Mouse (Mus musculus) embryonic stem cell, embryonic (primary cell): Measurements from ENCODE around the gene Cux2.

ENCODE experiments used
- CTCF ChIA-PET, 4 experiments: fragments of 300-600 bp in 2 of 4; fragments of 350-600 bp in 2 of 4; sonication (Branson Sonifier 250); formaldehyde crosslinking; loops; one replicate each; lab custom pipeline; 2022; ENCODE audit warnings: inconsistent platforms in 2 of 4; lab: Charles Lee
- POLR2A ChIA-PET, 4 experiments: fragments of 300-600 bp in 2 of 4; fragments of 350-600 bp in 2 of 4; sonication (Branson Sonifier 250); formaldehyde crosslinking; loops; one replicate each; lab custom pipeline; 2022; ENCODE audit warnings: antibody characterized with exemption in 4 of 4, inconsistent platforms in 1 of 4; lab: Charles Lee

The Cux2 gene

DNA sequence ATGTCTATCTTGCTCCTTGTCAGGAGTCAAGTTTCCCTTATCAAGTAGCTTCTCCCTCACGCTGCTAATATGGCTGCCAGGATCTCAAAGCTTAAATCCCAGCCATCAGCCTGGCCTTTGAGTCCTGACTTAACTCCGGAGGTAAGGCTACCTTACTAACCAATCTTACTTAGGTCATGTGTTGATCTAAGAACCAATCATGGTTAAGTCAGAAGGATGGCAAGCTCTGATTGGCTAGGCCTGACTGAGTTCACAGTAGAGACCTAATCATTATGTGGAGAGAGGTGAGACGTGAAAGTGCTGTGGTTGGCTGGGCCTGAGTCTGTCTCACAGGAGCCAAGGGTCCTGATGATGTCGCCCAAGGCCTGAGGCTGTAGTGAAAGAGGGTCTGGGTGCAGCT lies 22.1 kb upstream of the Cux2 start:
- ChIA-PET CTCF (interaction anchor here (0.5 to 3.2 kb wide), 25 partner anchors 9 to 1306 kb away, joined by 3 to 29 read pairs (median 3); partner anchors contain the start of gene Tctn1 (in 1 of the 4)), POLR2A (interaction anchor here (0.5 to 3.2 kb wide), 46 partner anchors 8 to 1175 kb away, joined by 3 to 21 read pairs (median 3); partner anchors contain the start of gene Sh2b3 (in 1 of the 4))

DNA sequence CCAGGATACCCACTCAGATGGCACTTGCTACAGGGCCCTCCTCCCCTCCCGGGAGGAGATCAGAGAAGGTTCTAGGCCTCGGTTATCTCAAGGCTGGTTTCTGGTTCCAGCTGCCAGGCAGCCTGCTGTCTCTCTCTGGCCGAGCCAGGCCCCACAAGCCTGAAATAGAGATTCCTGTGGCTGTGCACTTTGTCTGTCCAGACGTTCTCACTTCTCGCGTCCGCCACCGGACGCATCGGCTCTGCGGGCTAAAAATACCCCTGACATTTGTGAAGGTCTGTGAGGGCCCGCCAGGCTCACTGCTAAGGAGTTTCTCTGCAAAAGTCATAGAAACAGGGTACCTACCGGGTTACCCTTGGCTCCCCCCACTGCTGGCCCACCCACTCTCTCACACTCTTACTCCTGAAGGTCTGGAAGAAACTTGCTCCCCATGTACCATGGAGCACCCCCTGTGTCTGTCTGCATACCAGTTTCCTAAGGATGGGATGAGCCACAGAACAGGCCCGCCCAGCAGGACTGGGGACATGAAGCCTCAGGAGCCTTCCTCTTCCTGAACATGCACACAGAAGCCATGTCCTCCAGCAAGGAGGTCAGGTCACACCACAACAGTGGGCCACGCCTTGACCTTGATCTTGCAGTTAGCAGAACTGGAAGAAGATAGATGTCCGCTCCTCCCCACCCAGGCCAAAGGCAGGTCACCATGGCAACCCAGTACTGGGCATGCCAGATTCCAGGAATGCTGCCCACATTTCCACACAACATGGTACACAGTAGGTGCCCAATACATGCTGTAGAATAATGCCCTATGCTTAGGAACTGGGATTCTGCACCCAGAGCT lies 21.3 kb upstream of the Cux2 start:
- CTCF ChIA-PET, result interaction anchor here (0.5 to 3.2 kb wide), 19 partner anchors 8 to 281 kb away, joined by 3 to 29 read pairs (median 3); no protein-coding TSS in a partner anchor
- POLR2A ChIA-PET, result interaction anchor here (0.5 to 3.2 kb wide), 44 partner anchors 8 to 1174 kb away, joined by 3 to 21 read pairs (median 3); partner anchors contain the start of gene Sh2b3 (in 1 of the 4)

DNA sequence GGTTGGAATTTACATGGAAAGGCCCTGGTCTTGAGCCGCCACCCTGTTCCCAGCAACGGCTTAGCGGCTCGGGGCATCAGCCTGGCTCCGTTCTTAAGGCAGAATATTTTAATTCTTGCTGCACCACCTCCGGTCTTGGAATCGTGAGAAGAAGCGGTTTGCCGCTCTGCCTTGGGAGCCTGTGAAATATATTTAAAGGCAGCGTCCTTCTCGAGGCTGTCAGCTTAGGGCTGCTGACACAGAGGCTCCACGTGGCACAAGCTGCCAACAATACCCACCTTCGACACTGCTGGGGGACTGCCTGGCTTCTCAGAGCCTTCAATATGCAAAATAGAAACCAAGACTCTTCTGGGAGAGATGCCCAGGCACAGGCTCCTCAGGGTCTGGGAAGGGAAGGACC lies 18.7 kb upstream of the Cux2 start:
- ChIA-PET CTCF (interaction anchor here in 2 of 4 experiments (0.6 to 2.8 kb wide), 5 partner anchors 9 to 132 kb away, joined by 3 to 12 read pairs (median 4); no protein-coding TSS in a partner anchor), POLR2A (interaction anchor here in 2 of 4 experiments (0.5 to 1.0 kb wide), 3 partner anchors 9 to 472 kb away, joined by 3 to 4 read pairs (median 3); no protein-coding TSS in a partner anchor)

DNA sequence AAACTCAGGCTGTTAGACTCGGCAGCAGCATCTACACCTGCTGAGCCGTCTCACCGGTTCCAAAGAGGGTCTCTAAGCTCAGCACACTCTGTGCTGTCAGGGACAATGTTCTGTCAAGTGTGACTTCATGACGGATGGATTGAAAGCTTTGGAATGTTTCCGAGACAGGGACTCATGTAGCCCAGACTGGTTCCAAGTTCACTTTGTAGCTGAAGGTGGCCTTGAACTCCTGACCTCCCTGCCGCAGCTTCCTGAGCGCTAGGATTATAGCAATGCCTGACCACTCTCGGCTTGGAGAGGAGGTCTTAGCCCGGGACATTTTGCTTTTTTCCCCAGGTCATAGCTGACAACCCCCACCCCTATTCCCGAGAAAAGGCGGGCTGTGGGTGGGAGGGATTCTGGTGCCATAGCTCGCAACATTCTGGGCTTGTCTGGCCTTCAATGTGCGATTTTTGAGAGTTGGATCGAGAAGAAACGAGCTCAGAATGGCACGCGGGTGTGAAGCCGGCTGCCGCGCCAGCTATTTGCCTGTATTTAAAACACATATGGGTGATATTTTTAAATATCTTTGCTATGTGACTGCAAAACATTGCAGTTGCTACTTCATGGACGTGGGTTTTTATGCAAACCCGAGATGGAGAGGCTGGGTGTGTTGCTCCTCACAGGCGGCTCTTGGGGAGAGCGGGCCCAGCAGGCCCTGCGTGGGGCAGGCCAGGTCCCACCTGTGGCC lies 13.5 kb upstream of the Cux2 start:
- CTCF ChIA-PET, result interaction anchor here (0.7 to 2.5 kb wide), 12 partner anchors 8 to 211 kb away, joined by 3 to 9 read pairs (median 3); no protein-coding TSS in a partner anchor
- POLR2A ChIA-PET, result interaction anchor here (0.6 to 2.0 kb wide), 12 partner anchors 8 to 227 kb away, joined by 3 to 10 read pairs (median 3); partner anchors contain the start of gene Sh2b3 (in 1 of the 4)

DNA sequence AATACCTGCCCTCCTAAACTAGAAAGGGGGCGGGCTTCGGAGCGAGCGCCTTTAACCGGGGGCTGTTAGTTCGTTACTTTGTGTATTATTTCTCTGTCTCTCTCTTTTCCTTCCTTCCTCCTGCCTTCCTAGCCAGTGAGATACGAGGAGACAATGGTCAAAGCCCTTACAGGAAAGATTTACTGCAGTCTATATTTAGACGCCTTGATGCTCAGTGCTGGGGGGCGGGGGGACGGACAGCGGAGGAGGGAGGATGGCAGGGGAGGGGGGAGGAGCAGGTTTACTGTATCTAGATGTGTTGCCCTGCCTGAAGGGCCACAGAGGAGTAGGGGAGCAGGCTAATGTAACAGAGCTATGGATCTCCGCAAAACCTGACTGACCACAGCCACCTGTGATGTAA lies 12.6 kb upstream of the Cux2 start:
- POLR2A ChIA-PET, result interaction anchor here (0.8 to 2.0 kb wide), 6 partner anchors 9 to 226 kb away, joined by 3 to 10 read pairs (median 4); no protein-coding TSS in a partner anchor
- CTCF ChIA-PET, result interaction anchor here in 3 of 4 experiments (1.2 to 2.5 kb wide), 5 partner anchors 10 to 210 kb away, joined by 3 to 11 read pairs (median 6); no protein-coding TSS in a partner anchor

DNA sequence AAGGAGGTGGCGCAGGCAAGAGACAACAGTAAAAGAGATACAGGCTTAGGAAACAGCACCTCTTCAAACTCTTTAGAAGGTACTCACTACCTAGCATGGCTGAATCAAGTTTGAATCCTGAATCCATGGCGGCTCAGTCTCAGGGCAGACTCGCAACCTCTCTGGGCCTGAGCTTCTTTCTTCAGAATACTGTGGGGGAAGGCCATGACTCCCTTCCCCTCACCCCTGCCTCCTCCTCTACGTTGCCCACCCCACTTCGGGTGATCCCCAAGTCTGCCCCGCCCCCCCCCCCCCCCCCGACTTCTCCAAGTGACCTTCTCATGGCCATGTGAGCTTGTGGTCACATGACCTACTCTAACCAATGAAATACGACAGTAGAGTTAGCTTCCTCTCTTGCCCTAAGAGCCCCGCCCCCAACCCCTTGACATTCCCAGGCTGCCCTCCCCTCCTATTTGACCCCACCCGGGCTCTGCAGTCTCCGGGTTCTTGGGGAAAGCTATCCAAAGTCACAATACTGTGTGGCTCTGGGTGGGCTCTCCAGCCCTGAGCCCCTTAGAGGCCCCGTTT lies 10.9 kb upstream of the Cux2 start:
- ChIA-PET POLR2A (interaction anchor here in 3 of 4 experiments (0.5 to 2.2 kb wide), 30 partner anchors 10 to 1661 kb away, joined by 3 to 21 read pairs (median 3); partner anchors contain the start of genes Anapc5 (in 1 of the 3), Cux2 (in 1 of the 3) and Sh2b3 (in 1 of the 3)), CTCF (interaction anchor here (0.5 to 4.2 kb wide), 35 partner anchors 9 to 954 kb away, joined by 3 to 30 read pairs (median 4); partner anchors contain the start of gene Orai1 (in 1 of the 4))

DNA sequence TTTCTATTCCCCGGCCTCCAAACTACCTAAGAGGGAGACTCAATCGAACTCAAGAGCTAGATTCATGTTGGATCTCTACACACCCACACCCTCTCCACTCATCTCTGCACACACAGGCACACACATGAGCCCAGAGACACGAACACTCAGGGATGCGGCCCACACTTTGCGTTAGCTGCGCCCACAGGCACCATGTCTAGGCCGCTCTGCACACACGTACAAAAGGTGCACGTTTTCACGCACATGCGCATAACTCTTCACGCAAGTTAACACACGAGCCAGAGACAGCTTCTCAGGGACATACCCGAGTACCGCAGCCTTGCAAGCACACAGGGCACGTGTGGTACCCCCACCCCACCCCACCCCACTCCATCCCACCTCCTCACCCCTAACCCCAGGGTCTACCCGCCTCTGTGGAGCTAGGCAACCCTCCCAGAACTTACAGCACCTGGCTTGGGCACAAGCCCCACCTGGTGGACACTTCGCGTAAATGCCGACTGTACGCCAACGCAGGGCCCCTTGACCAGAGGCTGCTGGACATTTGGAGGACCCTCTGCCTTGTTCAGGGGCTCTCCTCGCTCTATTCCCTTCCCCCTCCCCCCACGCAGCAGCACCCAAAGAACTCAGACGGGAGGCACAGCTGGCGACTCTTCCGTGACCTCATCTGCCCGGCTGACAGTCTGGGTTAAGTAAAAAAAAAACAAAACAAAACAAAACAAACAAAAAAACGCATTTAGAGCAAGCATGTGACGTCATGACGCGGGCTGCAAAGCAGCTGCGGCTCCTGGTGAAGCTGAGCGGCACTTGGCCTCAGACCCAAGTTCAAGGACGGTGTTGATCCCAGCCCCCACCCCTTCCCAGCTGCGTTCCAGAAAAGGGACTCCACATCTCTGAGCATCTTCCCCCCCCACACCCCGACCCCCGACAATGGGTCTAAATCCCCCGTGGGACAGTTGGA lies 9.4 kb upstream of the Cux2 start:
- ChIA-PET CTCF (interaction anchor here (0.5 to 4.2 kb wide), 62 partner anchors 9 to 956 kb away, joined by 3 to 30 read pairs (median 3); partner anchors contain the start of gene Orai1 (in 1 of the 4)), POLR2A (interaction anchor here in 3 of 4 experiments (0.5 to 2.2 kb wide), 11 partner anchors 9 to 740 kb away, joined by 3 to 10 read pairs (median 4); no protein-coding TSS in a partner anchor)

DNA sequence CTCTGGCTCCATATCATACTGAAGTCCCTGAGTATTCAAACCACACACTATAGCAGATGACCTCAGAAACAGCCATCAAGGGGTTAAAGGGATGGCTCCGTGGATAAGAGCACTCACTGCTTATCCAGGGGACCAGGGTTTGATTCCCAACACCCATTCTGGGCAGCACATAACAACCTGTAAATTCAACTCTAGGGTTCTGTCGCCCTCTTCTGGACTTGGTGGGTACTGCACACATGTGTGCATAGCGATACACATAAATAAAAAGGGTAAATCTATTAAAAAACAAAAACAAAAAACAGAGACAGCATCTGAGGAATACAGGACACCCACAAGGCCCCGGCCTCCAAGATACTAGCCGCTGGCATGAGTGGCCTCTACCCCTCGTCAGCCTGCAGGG lies 7.7 kb upstream of the Cux2 start:
- CTCF ChIA-PET, result interaction anchor here (0.5 to 3.8 kb wide), 14 partner anchors 14 to 243 kb away, joined by 3 to 23 read pairs (median 5); no protein-coding TSS in a partner anchor
- POLR2A ChIA-PET, result interaction anchor here in 2 of 4 experiments (0.6 to 1.7 kb wide), 5 partner anchors 11 to 1002 kb away, joined by 3 to 6 read pairs (median 3); no protein-coding TSS in a partner anchor

DNA sequence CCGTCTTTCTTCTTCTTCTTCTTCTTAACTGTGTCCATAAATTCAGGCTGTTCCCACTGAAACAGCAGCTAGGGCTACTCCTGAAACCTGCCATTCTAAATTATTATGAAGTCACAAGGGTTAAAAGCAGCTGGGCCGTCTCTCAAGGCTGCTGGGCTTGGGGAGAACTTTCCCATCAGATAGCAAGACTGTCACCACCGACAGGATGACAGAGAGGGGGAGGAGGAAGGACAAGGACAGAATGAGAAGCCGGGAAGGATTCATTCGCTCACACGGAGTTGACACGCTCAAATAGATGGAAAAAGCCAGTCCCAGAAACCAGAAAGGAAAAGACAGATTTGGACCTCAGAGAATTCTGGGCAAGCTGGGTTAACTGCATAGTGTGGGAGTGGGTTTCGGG lies 6.7 kb upstream of the Cux2 start:
- CTCF ChIA-PET, result interaction anchor here in 3 of 4 experiments (0.7 to 1.5 kb wide), 6 partner anchors 15 to 184 kb away, joined by 3 to 5 read pairs (median 4); no protein-coding TSS in a partner anchor
- POLR2A ChIA-PET, result interaction anchor here in 2 of 4 experiments (1.2 to 1.7 kb wide), 4 partner anchors 10 to 73 kb away, joined by 3 read pairs; no protein-coding TSS in a partner anchor

DNA sequence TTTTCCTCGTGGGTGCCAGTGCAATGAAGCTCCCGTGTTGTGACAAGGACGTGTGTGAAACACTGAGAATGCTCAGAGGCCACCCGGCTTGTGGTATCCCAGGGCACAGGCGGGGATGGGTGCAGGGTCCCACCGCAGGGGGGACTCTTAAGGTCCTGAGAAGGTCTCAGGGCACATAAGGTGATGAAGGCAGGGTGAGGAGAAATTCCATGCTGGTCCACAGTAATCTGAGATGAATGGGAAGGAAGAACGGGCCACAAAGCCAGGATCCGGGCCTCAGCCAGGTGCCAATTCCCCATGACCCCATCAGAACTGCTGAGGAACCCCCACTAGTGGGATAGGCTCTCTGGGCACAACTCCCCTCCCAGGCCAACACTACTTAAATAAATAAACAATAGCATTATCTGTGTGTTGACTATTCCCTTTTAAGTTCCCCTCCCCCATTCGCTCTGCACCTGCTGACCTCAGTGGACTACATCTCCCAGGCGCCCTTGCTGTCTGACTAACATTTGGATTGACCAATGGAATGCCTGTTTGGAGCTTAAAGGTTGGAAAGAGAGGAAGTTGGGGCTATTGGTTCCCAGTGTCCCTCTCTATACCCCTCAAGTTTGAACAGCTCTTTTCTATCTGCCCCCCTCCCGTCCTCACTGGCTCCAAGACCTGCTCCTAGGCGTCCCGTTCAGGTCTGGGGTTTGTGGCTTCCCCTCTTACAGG lies 4.4 kb upstream of the Cux2 start:
- CTCF ChIA-PET, result interaction anchor here (0.5 to 2.2 kb wide), 26 partner anchors 9 to 1959 kb away, joined by 3 to 10 read pairs (median 3); partner anchors contain the start of gene Tctn1 (in 1 of the 4)
- POLR2A ChIA-PET, result interaction anchor here in 3 of 4 experiments (0.6 to 2.4 kb wide), 23 partner anchors 10 to 457 kb away, joined by 3 to 9 read pairs (median 3); no protein-coding TSS in a partner anchor

DNA sequence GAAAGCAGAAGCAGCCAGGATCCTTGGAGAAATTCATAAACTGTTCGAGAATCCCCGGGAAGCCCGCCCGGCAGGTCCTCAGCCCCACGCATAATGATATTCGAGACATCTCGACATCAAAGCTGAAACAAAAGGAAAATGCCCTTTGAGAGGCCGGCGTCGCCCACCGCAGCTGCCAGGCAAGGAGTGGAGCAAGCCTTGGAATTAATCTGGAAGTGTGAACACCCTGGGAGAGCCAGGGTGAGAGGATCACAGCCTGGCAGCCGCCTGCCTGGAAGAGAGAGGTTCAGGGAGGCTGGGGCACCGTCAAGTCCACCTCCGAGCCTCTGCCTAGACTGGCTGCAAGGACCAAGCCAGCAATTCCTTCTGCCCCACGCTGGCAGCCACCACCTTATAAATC lies 3.7 kb upstream of the Cux2 start:
- POLR2A ChIA-PET, result interaction anchor here in 2 of 4 experiments (0.9 to 2.4 kb wide), 6 partner anchors 16 to 204 kb away, joined by 3 to 9 read pairs (median 4); no protein-coding TSS in a partner anchor

DNA sequence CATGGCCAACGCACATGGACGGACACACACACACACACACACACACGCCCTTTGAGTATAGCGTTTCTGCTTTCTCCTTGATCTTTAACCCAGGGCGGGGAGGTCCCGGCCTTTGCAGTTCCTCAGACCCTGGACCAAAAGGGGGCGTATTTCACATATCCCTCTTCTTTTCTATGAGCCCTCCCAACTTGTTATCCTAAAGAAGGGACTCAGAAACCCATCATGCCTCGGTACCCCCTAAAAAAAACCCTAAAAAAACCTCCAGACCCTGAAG lies 867 bp upstream of the Cux2 start:
- CTCF ChIA-PET, result interaction anchor here (0.6 to 1.9 kb wide), 9 partner anchors 8 to 396 kb away, joined by 3 to 7 read pairs (median 3); no protein-coding TSS in a partner anchor
- POLR2A ChIA-PET, result interaction anchor here in 3 of 4 experiments (0.6 to 1.8 kb wide), 3 partner anchors 10 to 1888 kb away, joined by 3 to 6 read pairs (median 5); no protein-coding TSS in a partner anchor

More for the DNA sequence above, 3.7 kb upstream of the Cux2 start:
- CTCF ChIA-PET, result interaction anchor here in 3 of 4 experiments (0.5 to 2.2 kb wide), 8 partner anchors 21 to 211 kb away, joined by 3 to 13 read pairs (median 5); partner anchors contain the start of gene Tctn1 (in 1 of the 3)

DNA sequence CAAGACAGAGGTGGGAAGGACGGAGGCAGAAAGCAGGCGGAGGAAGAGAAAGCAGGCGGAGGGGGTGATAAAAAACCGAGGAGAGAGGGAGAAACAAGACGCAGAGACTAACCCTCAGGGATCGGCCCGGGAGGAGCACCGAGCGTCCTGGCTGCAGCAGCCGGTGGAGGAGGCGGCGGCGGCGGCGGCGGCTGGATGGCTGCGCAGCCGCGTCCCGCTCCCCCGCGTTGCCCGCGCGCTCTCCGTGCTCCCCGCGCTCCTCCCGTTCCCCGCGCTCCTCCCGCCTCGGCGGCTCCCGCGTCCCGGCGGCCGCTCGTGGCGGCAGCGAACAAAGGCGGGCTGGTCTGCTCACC lies 262 bp downstream of the Cux2 start:
- CTCF ChIA-PET, result interaction anchor here in 1 of 4 experiments (1.9 kb wide), 1 partner anchor 104 kb away, joined by 4 read pairs; no protein-coding TSS in a partner anchor
- POLR2A ChIA-PET, result interaction anchor here in 1 of 4 experiments (1.8 kb wide), 1 partner anchor 11 kb away, joined by 5 read pairs; no protein-coding TSS in a partner anchor

DNA sequence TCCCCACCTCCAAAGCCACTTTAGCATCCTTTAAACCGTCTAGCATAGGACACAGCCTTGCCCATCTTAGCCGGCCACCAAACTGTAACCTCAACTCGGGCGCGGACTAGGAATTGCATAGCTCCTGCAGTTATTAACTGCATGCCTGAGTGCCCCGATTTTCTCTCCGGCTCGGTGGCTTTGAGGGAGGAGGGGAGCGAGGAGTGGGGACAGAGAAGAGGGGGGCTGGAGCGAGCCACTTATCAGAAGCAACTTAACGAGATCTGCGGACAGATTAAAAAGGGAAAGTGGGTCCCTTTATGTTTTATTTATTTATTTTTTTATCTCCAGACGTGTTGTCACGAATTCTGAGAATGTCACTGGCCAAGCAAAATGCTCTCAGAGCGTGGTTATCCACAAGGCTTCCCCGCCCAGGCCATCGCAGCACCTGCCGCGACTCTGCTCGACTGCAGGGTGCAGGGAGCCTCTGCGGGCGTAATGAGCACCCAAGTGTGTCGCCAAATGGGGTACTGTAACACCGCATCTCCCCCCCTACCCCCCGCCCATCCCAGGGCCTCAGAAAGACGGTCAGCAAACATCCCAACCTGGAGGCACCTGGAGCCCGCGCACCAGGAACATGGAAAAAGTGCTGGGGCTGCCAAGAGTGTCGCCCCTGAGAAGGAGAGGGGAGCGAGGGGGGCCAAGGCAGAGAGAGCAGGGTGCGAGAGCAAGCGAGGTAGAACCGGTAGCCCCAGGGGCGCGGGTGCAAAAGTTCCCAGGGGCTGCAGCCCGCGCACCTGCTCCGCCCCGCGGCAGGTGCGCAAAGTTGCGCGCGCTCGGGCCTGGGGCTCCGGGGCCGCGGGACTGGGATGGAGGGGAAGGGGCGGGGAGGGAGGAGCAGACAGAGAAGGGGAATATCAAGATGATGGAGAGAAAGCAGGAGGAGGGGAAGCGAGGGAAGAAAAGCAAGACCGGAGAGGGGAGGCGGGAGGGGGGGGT lies 927 bp downstream of the Cux2 start:
- CTCF ChIA-PET, result interaction anchor here in 2 of 4 experiments (0.6 to 1.4 kb wide), 2 partner anchors 31 to 72 kb away, joined by 3 to 4 read pairs; no protein-coding TSS in a partner anchor

More for the DNA sequence above, 927 bp downstream of the Cux2 start:
- POLR2A ChIA-PET, result interaction anchor here in 2 of 4 experiments (0.8 to 1.9 kb wide), 3 partner anchors 11 to 103 kb away, joined by 3 to 4 read pairs (median 3); no protein-coding TSS in a partner anchor
